Comparison of ENCODE assay signal across 9 mouse cellular contexts in the genomic region with DNA sequence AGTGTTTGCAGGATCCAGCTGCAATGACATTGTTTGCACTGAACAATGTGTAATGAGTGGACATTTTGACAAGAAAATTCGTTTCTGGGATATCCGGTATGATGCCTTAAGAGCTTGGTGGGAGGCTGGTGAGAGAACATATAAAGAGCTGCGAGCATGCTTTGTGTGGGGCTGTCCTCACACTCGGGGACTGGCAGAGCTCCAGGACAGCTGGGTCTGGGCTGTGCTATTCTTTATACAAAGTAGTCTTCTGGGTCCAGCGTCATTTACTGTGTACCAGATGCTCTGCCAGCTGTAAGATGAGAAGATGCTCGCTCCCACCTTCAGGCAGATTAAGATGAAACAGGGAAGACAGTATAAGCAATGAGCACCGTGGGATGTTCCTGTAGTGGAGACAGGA. TPM values are rescaled to one million over a fixed set of nuclear protein-coding genes. Genes with fewer than 3 reads are reported as not detected.
DNase-seq lines count a peak whose midpoint lies in the region; ATAC-seq and TF ChIP-seq lines count a peak whose summit lies in the region.
"Had no signal": no experiment of that assay in that cellular context is flagged by ENCODE, and none has a peak within 500 bp of the region (broad histone marks: within the 10 kb centered on the region; RNA-seq: fewer than 3 reads in every experiment).

No protein-coding gene starts in this region.

- H3K9me3 ChIP-seq in lung, embryonic 16.5 days (ENCODE audit: control insufficient read depth, low read length) = no peaks in the 10 kb centered on the region
- H3K9me3 ChIP-seq in stomach, embryonic 16.5 days (replicated peaks; ENCODE audit: control insufficient read depth, low read length) = no peaks in the 10 kb centered on the region
- no peaks in the 10 kb centered on the region for H3K9me3 ChIP-seq in liver, embryonic 12.5 days (replicated peaks)

- H3K4me1 ChIP-seq in lung, embryonic 16.5 days (replicated peaks; ENCODE audit: control insufficient read depth, insufficient read depth, low read length) = peaks cover 3% of the 10 kb centered on the region; the same call in 1 of the 2 replicates
- H3K4me1 ChIP-seq in lung, adult 2 months (ENCODE audit: control insufficient read depth, insufficient read depth, low read length) = no peaks in the 10 kb centered on the region
- no peaks in the 10 kb centered on the region for H3K4me1 ChIP-seq in stomach, embryonic 16.5 days (ENCODE audit: control insufficient read depth, insufficient read depth, low read length)
- H3K4me1 ChIP-seq in liver, embryonic 12.5 days = no peaks in the 10 kb centered on the region

- H3K4me2 ChIP-seq in lung, embryonic 16.5 days (ENCODE audit: low read depth, low read length) = peak overlapping the region; percentile 1; the same call in 1 of the 2 replicates
- no peak overlapping the region for H3K4me2 ChIP-seq in stomach, embryonic 16.5 days (ENCODE audit: low read depth, low read length)
- no peak overlapping the region for H3K4me2 ChIP-seq in liver, embryonic 12.5 days

- no peak for TF ChIP-seq CTCF in lung, adult 2 months (IDR thresholded peaks at IDR 0.05; ENCODE audit: insufficient read depth, low read length)
- TF ChIP-seq CTCF in left cerebral cortex, adult 2 months (IDR thresholded peaks at IDR 0.05) = no peak

- 47% methylated on average over 7 of the region's 7 CpGs for WGBS in lung, embryonic 16.5 days
- WGBS in lung, adult 2 months = 43% methylated on average over 7 of the region's 7 CpGs
- 60% methylated on average over 7 of the region's 7 CpGs for WGBS in stomach, embryonic 16.5 days
- WGBS in liver, embryonic 12.5 days (ENCODE audit: insufficient replicate concordance) = 83% methylated on average over 7 of the region's 7 CpGs

- TF ChIP-seq POLR2A in lung, adult 2 months (IDR thresholded peaks at IDR 0.05; ENCODE audit: borderline replicate concordance, extremely low read depth, low read depth, low read length) = no peak

- no peak overlapping the region for H3K9ac ChIP-seq in lung, embryonic 16.5 days (ENCODE audit: low read length)
- H3K9ac ChIP-seq in stomach, embryonic 16.5 days (ENCODE audit: low read length) = no peak overlapping the region
- no peak overlapping the region for H3K9ac ChIP-seq in liver, embryonic 12.5 days

- H3K27me3 ChIP-seq in lung, embryonic 16.5 days (ENCODE audit: control insufficient read depth, insufficient read depth, low read depth, low read length) = no peaks in the 10 kb centered on the region
- H3K27me3 ChIP-seq in stomach, embryonic 16.5 days (ENCODE audit: control insufficient read depth, insufficient read depth, low read length) = no peaks in the 10 kb centered on the region
- no peaks in the 10 kb centered on the region for H3K27me3 ChIP-seq in liver, embryonic 12.5 days (replicated peaks)

- intact Hi-C loops in left cerebral cortex, adult 2 months (cut with DNase I) = loop anchor here (5.0 kb wide), 1 partner anchor 136 kb away; no protein-coding TSS in a partner anchor

- no peak overlapping the region for H3K4me3 ChIP-seq in lung, embryonic 16.5 days (ENCODE audit: low read length)
- no peak overlapping the region for H3K4me3 ChIP-seq in lung, adult 2 months (replicated peaks; ENCODE audit: extremely low read depth, low read depth, low read length)
- H3K4me3 ChIP-seq in left cerebral cortex, adult 2 months = no peak overlapping the region
- H3K4me3 ChIP-seq in stomach, embryonic 16.5 days (replicated peaks; ENCODE audit: low read length) = no peak overlapping the region
- H3K4me3 ChIP-seq in liver, embryonic 12.5 days = no peak overlapping the region

- H3K27ac ChIP-seq in lung, embryonic 16.5 days (ENCODE audit: low read length) = peak overlapping the region; percentile 65
- peak overlapping the region; percentile 64 for H3K27ac ChIP-seq in left cerebral cortex, adult 2 months
- peak overlapping the region; percentile 53 for H3K27ac ChIP-seq in stomach, embryonic 16.5 days (ENCODE audit: low read length)
- H3K27ac ChIP-seq in liver, embryonic 12.5 days = no peak overlapping the region
- H3K27ac ChIP-seq: macrophage had no signal

- peaks cover 47% of the 10 kb centered on the region for H3K36me3 ChIP-seq in lung, embryonic 16.5 days (ENCODE audit: control insufficient read depth, insufficient read depth, low read length)
- peaks cover 26% of the 10 kb centered on the region for H3K36me3 ChIP-seq in stomach, embryonic 16.5 days (ENCODE audit: control insufficient read depth, insufficient read depth, low read length)
- peaks cover 93% of the 10 kb centered on the region for H3K36me3 ChIP-seq in liver, embryonic 12.5 days

- peak; percentile 95 for ATAC-seq in lung, embryonic 16.5 days (ENCODE audit: low read depth)
- peak; percentile 74 for ATAC-seq in stomach, embryonic 16.5 days (ENCODE audit: insufficient read depth, low FRiP score)
- no peak for ATAC-seq in granulocyte monocyte progenitor cell, adult 5-6 weeks (replicated peaks; ENCODE audit: poor library complexity, severe bottlenecking)
- ATAC-seq in liver, embryonic 12.5 days = no peak

- peak; percentile 33 for DNase-seq in adrenal gland, postnatal 10 days
- no peak for DNase-seq in adrenal gland, postnatal 4 days (ENCODE audit: low spot score in 2 of 2)
- DNase-seq in lung, adult 2 months = no peak
- DNase-seq in left cerebral cortex, adult 2 months (ENCODE audit: extremely low spot score in 1 of 2, low spot score in 2 of 2) = peak; percentile 45 to 59

RNA-seq across cellular contexts. Expression of gene Sag, which starts 17.2 kb away (rescaled TPM):
- 1 to 10 TPM; 1.5 to 2.0 TPM for total RNA-seq in adrenal gland, postnatal 10 days (2021)
- 1 to 10 TPM; 1.7 to 2.0 TPM for total RNA-seq in adrenal gland, postnatal 4 days (2021)
- 1.1 and 1.2 TPM in 2 replicates for polyA plus RNA-seq in lung, embryonic 16.5 days (2015; fragmentation: Nextera tagmentation; extraction: Ambion mirVana)
- polyA plus RNA-seq in lung, adult 2 months (2012; rRNA removed) = 0.38 and 0.86 TPM in 2 replicates
- total RNA-seq in left cerebral cortex, adult 2 months (2021) = 1 to 10 TPM; 2.2 to 3.3 TPM
- polyA plus RNA-seq in stomach, embryonic 16.5 days (2015; fragmentation: Nextera tagmentation; extraction: Ambion mirVana) = 1.1 and 1.4 TPM in 2 replicates
- total RNA-seq in granulocyte monocyte progenitor cell, adult 5-6 weeks (2014; fragmentation: Nextera tagmentation) = 1.6 and 2.8 TPM in 2 replicates
- 0.39 and 0.57 TPM in 2 replicates for total RNA-seq in granulocyte monocyte progenitor cell, adult 5-6 weeks (2017)
- 1.4 and 1.5 TPM in 2 replicates for polyA plus RNA-seq in liver, embryonic 12.5 days (2016; fragmentation: Nextera tagmentation; extraction: Ambion mirVana)

RNA-seq across cellular contexts. Expression of gene Atg16l1, which starts 30.6 kb away (rescaled TPM):
- 10 to 100 TPM; 33.5 to 39.2 TPM for total RNA-seq in adrenal gland, postnatal 10 days (2021)
- 10 to 100 TPM; 41.8 to 44.7 TPM for total RNA-seq in adrenal gland, postnatal 4 days (2021)
- polyA plus RNA-seq in lung, embryonic 16.5 days (2015; fragmentation: Nextera tagmentation; extraction: Ambion mirVana) = 27.5 and 29.4 TPM in 2 replicates
- polyA plus RNA-seq in lung, adult 2 months (2012; rRNA removed) = 18.1 and 22.8 TPM in 2 replicates
- 10 to 100 TPM; 69.1 to 69.5 TPM for total RNA-seq in left cerebral cortex, adult 2 months (2021)
- 26.4 and 28.9 TPM in 2 replicates for polyA plus RNA-seq in stomach, embryonic 16.5 days (2015; fragmentation: Nextera tagmentation; extraction: Ambion mirVana)
- total RNA-seq in granulocyte monocyte progenitor cell, adult 5-6 weeks (2014; fragmentation: Nextera tagmentation) = 26.5 and 33.1 TPM in 2 replicates
- 51.9 and 77.5 TPM in 2 replicates for total RNA-seq in granulocyte monocyte progenitor cell, adult 5-6 weeks (2017)
- 19.5 and 21.9 TPM in 2 replicates for polyA plus RNA-seq in liver, embryonic 12.5 days (2016; fragmentation: Nextera tagmentation; extraction: Ambion mirVana)

Comparison
In these comparisons a context has a peak if more than half of its experiments do, and no peak if none do; other contexts are left out.
1. DNase-seq: peak in adrenal gland, postnatal 10 days (single experiment) and left cerebral cortex, adult 2 months (2 of 2); none in adrenal gland, postnatal 4 days (0 of 2) and lung, adult 2 months (single experiment).
2. ATAC-seq: peak in lung, embryonic 16.5 days (single experiment) and stomach, embryonic 16.5 days (single experiment); none in granulocyte monocyte progenitor cell, adult 5-6 weeks (single experiment) and liver, embryonic 12.5 days (single experiment).